Mouse (Mus musculus): ENCODE data around the gene Mapkapk3. TPM values are rescaled to one million over a fixed set of nuclear protein-coding genes. Genes with fewer than 3 reads are reported as not detected.

Mapkapk3 gene
- 24.2 and 24.7 TPM in 2 replicates for polyA plus RNA-seq (2015; fragmentation: Nextera tagmentation; extraction: Ambion mirVana)

- no peaks in the 10 kb centered on the region for H3K9me3 ChIP-seq
- peak; percentile 75 for ATAC-seq (ENCODE audit: insufficient number of reproducible peaks, low FRiP score, low TSS enrichment, low read depth)
- peak within 1 kb of the TSS; percentile 95 for H3K4me2 ChIP-seq
- peak within 1 kb of the TSS; percentile 52 for H3K4me3 ChIP-seq
- peaks cover 12% of the 10 kb centered on the region; the same call in 1 of the 2 replicates for H3K27me3 ChIP-seq
- peaks cover 21% of the 10 kb centered on the region for H3K4me1 ChIP-seq
- peak within 1 kb of the TSS; percentile 21; the same call in 1 of the 2 replicates for H3K9ac ChIP-seq
- under 1% methylated on average over 48 of the region's 49 CpGs for WGBS
- H3K36me3 ChIP-seq = no peaks in the 10 kb centered on the region
- peak within 1 kb of the TSS; percentile 77 for H3K27ac ChIP-seq
Observed at GRCm38 (mm10) chr9:107289211-107290076, at the start of gene Mapkapk3. Gene Mapkapk3 (minus strand): TSS chr9:107289877.

- Histone ChIP-seq H3K27me3 (peaks cover 6% of the 10 kb centered on the region), H3K9ac (peak within 1 kb of the TSS; percentile 73), H3K4me3 (peak within 1 kb of the TSS; percentile 56), H3K4me1 (peaks cover 17% of the 10 kb centered on the region), H3K36me3 (peaks cover 4% of the 10 kb centered on the region; the same call in 1 of the 2 replicates), H3K4me2 (peak within 1 kb of the TSS; percentile 65), H3K27ac (peak within 1 kb of the TSS; percentile 62; the same call in 1 of the 2 replicates), H3K9me3 (no peaks in the 10 kb centered on the region)
- 3% methylated on average over 30 of the region's 30 CpGs for WGBS
- peak; percentile 72; the same call in 1 of the 2 replicates for ATAC-seq (ENCODE audit: insufficient number of reproducible peaks, low FRiP score, low TSS enrichment, low read depth)
Observed at GRCm38 (mm10) chr9:107338172-107338883, 48.7 kb upstream of the Mapkapk3 start, which contains the start of gene Hemk1. Gene Hemk1 (minus strand): TSS chr9:107338350.

- no peak overlapping the region for H3K4me2 ChIP-seq
- WGBS = 84% methylated on average over 6 of the region's 6 CpGs
- peaks cover 9% of the 10 kb centered on the region; the same call in 1 of the 2 replicates for H3K36me3 ChIP-seq
- no peak overlapping the region for H3K27ac ChIP-seq
- H3K9ac ChIP-seq = no peak overlapping the region
- H3K9me3 ChIP-seq = no peaks in the 10 kb centered on the region
- peaks cover 17% of the 10 kb centered on the region for H3K4me1 ChIP-seq
- no peak for ATAC-seq (ENCODE audit: insufficient number of reproducible peaks, low FRiP score, low TSS enrichment, low read depth)
- H3K4me3 ChIP-seq = no peak overlapping the region
- peaks cover 3% of the 10 kb centered on the region; the same call in 1 of the 2 replicates for H3K27me3 ChIP-seq
Observed at GRCm38 (mm10) chr9:107336386-107336785, 46.7 kb upstream of the Mapkapk3 start.

- Histone ChIP-seq H3K9me3 (no peaks in the 10 kb centered on the region), H3K4me3 (no peak overlapping the region), H3K9ac (no peak overlapping the region), H3K4me1 (peaks cover 15% of the 10 kb centered on the region), H3K27me3 (no peaks in the 10 kb centered on the region), H3K4me2 (no peak overlapping the region), H3K27ac (no peak overlapping the region), H3K36me3 (peaks cover 9% of the 10 kb centered on the region; the same call in 1 of the 2 replicates)
- no peak for ATAC-seq (ENCODE audit: insufficient number of reproducible peaks, low FRiP score, low TSS enrichment, low read depth)
- 15% methylated on average over 5 of the region's 5 CpGs for WGBS
Observed at GRCm38 (mm10) chr9:107335909-107336308, 46.2 kb upstream of the Mapkapk3 start.

- H3K27me3 ChIP-seq = no peaks in the 10 kb centered on the region
- no peak for ATAC-seq (ENCODE audit: insufficient number of reproducible peaks, low FRiP score, low TSS enrichment, low read depth)
- H3K4me3 ChIP-seq = no peak overlapping the region
- H3K4me2 ChIP-seq = no peak overlapping the region
- peaks cover 9% of the 10 kb centered on the region; the same call in 1 of the 2 replicates for H3K36me3 ChIP-seq
- peaks cover 13% of the 10 kb centered on the region for H3K4me1 ChIP-seq
- 87% methylated on average over 5 of the region's 5 CpGs for WGBS
- H3K9me3 ChIP-seq = no peaks in the 10 kb centered on the region
- H3K9ac ChIP-seq = no peak overlapping the region
- no peak overlapping the region for H3K27ac ChIP-seq
Observed at GRCm38 (mm10) chr9:107335046-107335445, 45.4 kb upstream of the Mapkapk3 start.

GRCm38 (mm10) chr9:107334356-107334755 lies 44.7 kb upstream of the Mapkapk3 start:
- H3K27ac ChIP-seq = no peak overlapping the region
- no peak for ATAC-seq (ENCODE audit: insufficient number of reproducible peaks, low FRiP score, low TSS enrichment, low read depth)
- H3K4me2 ChIP-seq = no peak overlapping the region
- no peak overlapping the region for H3K9ac ChIP-seq
- H3K9me3 ChIP-seq = no peaks in the 10 kb centered on the region
- H3K4me1 ChIP-seq = peaks cover 13% of the 10 kb centered on the region
- WGBS = 73% methylated on average over 6 of the region's 6 CpGs
- H3K36me3 ChIP-seq = peaks cover 9% of the 10 kb centered on the region; the same call in 1 of the 2 replicates
- no peaks in the 10 kb centered on the region for H3K27me3 ChIP-seq
- no peak overlapping the region for H3K4me3 ChIP-seq

GRCm38 (mm10) chr9:107333686-107334085 lies 44.0 kb upstream of the Mapkapk3 start:
- no peaks in the 10 kb centered on the region for H3K27me3 ChIP-seq
- no peak overlapping the region for H3K9ac ChIP-seq
- no peak overlapping the region for H3K4me2 ChIP-seq
- peaks cover 9% of the 10 kb centered on the region; the same call in 1 of the 2 replicates for H3K36me3 ChIP-seq
- no peaks in the 10 kb centered on the region for H3K9me3 ChIP-seq
- peaks cover 10% of the 10 kb centered on the region for H3K4me1 ChIP-seq
- no peak overlapping the region for H3K4me3 ChIP-seq
- ATAC-seq (ENCODE audit: insufficient number of reproducible peaks, low FRiP score, low TSS enrichment, low read depth) = no peak
- no peak overlapping the region for H3K27ac ChIP-seq
- WGBS = 55% methylated on average over 2 of the region's 2 CpGs

GRCm38 (mm10) chr9:107330791-107331190 lies 41.1 kb upstream of the Mapkapk3 start:
- H3K4me1 ChIP-seq = no peaks in the 10 kb centered on the region
- no peak overlapping the region for H3K4me3 ChIP-seq
- no peaks in the 10 kb centered on the region for H3K27me3 ChIP-seq
- no peak for ATAC-seq (ENCODE audit: insufficient number of reproducible peaks, low FRiP score, low TSS enrichment, low read depth)
- no peaks in the 10 kb centered on the region for H3K9me3 ChIP-seq
- H3K36me3 ChIP-seq = peaks cover 16% of the 10 kb centered on the region; the same call in 1 of the 2 replicates
- 72% methylated on average over 6 of the region's 6 CpGs for WGBS
- H3K9ac ChIP-seq = no peak overlapping the region
- no peak overlapping the region for H3K27ac ChIP-seq
- H3K4me2 ChIP-seq = no peak overlapping the region

GRCm38 (mm10) chr9:107327879-107328620 lies 38.4 kb upstream of the Mapkapk3 start:
- Histone ChIP-seq H3K4me3 (no peak overlapping the region), H3K27me3 (no peaks in the 10 kb centered on the region), H3K27ac (no peak overlapping the region), H3K9me3 (no peaks in the 10 kb centered on the region), H3K9ac (no peak overlapping the region), H3K4me1 (peaks cover 11% of the 10 kb centered on the region; the same call in 1 of the 2 replicates), H3K4me2 (no peak overlapping the region), H3K36me3 (peaks cover 11% of the 10 kb centered on the region; the same call in 1 of the 2 replicates)
- ATAC-seq (ENCODE audit: insufficient number of reproducible peaks, low FRiP score, low TSS enrichment, low read depth) = no peak
- 87% methylated on average over 16 of the region's 16 CpGs for WGBS

- Histone ChIP-seq H3K9ac (no peak overlapping the region), H3K4me2 (no peak overlapping the region), H3K4me3 (no peak overlapping the region), H3K9me3 (no peaks in the 10 kb centered on the region), H3K27ac (no peak overlapping the region), H3K27me3 (no peaks in the 10 kb centered on the region), H3K4me1 (peaks cover 11% of the 10 kb centered on the region; the same call in 1 of the 2 replicates), H3K36me3 (peaks cover 7% of the 10 kb centered on the region; the same call in 1 of the 2 replicates)
- no peak for ATAC-seq (ENCODE audit: insufficient number of reproducible peaks, low FRiP score, low TSS enrichment, low read depth)
- WGBS = 79% methylated on average over 7 of the region's 7 CpGs
Observed at GRCm38 (mm10) chr9:107325904-107326303, 36.2 kb upstream of the Mapkapk3 start.

Data from limb, embryonic 15.5 days (tissue).